Mouse (Mus musculus): ENCODE data around the gene Tph2.

DNA sequence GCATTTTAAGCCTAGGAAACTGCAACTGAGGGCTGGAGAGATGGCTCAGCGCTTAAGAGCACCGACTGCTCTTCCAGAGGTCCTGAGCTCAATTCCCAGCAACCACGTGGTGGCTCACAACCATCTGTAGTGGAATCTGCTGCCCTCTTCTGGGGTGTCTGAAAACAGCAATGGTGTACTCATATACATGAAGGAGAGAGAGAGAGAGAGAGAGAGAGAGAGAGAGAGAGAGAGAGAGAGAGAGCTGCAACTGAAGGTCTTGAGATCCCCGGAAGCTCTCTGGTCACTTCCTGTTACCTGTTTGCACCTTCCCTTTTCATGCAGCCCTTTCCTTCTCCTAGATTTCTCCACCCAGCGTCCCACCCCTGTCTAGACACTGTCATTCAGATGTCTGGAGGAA lies 24.5 kb downstream of the Tph2 start:
- TF ChIP-seq CTCF (IDR thresholded peaks at IDR 0.05; ENCODE audit: low read depth): no peak
- TF ChIP-seq EP300 (IDR thresholded peaks at IDR 0.05; ENCODE audit: low read depth): no peak

Measured in liver, postnatal 0 days (tissue).